Comparison of ENCODE assay signal across 15 mouse cellular contexts in the genomic region with DNA sequence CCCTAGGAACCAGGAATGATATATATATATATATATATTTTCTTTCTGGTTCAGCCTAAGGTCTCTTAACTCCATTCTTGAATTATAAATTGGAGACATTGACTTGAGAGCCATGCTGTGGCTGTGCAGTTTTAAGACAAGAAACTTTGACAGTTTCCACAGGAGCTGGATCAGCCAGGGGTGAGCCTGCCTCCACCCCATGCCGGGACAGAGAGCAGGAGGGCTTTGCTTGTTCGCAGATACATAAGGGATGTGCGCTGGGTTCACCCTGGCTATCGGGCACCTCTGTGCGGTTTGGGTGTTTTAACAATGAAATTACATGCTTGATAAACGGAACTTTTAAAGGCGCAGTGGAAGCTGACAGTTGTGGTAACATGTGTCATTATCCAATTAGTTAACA.
DNase-seq lines count a peak whose midpoint lies in the region; ATAC-seq and TF ChIP-seq lines count a peak whose summit lies in the region.
"Had no signal": no experiment of that assay in that cellular context is flagged by ENCODE, and none has a peak within 500 bp of the region (broad histone marks: within the 10 kb centered on the region; RNA-seq: fewer than 3 reads in every experiment).

No protein-coding gene starts in this region.

- no peaks in the 10 kb centered on the region for H3K9me3 ChIP-seq in lung, postnatal 0 days (ENCODE audit: low read length)
- H3K9me3 ChIP-seq in forebrain, embryonic 13.5 days (replicated peaks) = no peaks in the 10 kb centered on the region
- no peaks in the 10 kb centered on the region for H3K9me3 ChIP-seq in hindbrain, embryonic 15.5 days
- no peaks in the 10 kb centered on the region for H3K9me3 ChIP-seq in neural tube, embryonic 15.5 days (replicated peaks)
- H3K9me3 ChIP-seq: liver, embryonic 15.5 days had no signal

- TF ChIP-seq CTCF in lung, postnatal 0 days (IDR thresholded peaks at IDR 0.05) = no peak

- peaks cover 6% of the 10 kb centered on the region; the same call in 1 of the 2 replicates for H3K4me1 ChIP-seq in lung, postnatal 0 days (ENCODE audit: insufficient read depth, low read depth, low read length)
- peaks cover 48% of the 10 kb centered on the region for H3K4me1 ChIP-seq in forebrain, embryonic 13.5 days
- H3K4me1 ChIP-seq in hindbrain, embryonic 15.5 days (replicated peaks) = peaks cover 44% of the 10 kb centered on the region
- H3K4me1 ChIP-seq in neural tube, embryonic 15.5 days = peaks cover 40% of the 10 kb centered on the region
- H3K4me1 ChIP-seq: liver, embryonic 15.5 days had no signal

- DNase-seq in lung, postnatal 0 days (ENCODE audit: low spot score) = no peak
- no peak for DNase-seq in lung, postnatal 10 days
- no peak for DNase-seq in adrenal gland, adult (ENCODE audit: inconsistent age in 2 of 2, low spot score in 1 of 2)
- DNase-seq in left cerebral cortex, postnatal 36 days (ENCODE audit: low spot score in 2 of 2) = no peak
- DNase-seq: adrenal gland, postnatal 36 days; kidney, adult 18-20 months; kidney, postnatal 25 days; left cerebral cortex, postnatal 4 days; spleen, adult 18-20 months had no signal

- no peaks in the 10 kb centered on the region for H3K27me3 ChIP-seq in lung, postnatal 0 days (replicated peaks; ENCODE audit: insufficient read depth, low read length)
- no peaks in the 10 kb centered on the region; the same call in 1 of the 2 replicates for H3K27me3 ChIP-seq in forebrain, embryonic 13.5 days
- H3K27me3 ChIP-seq in hindbrain, embryonic 15.5 days = 0 out of 2 replicates have a peak, but pooled peaks cover 7% of the 10 kb centered on the region
- H3K27me3 ChIP-seq in neural tube, embryonic 15.5 days (replicated peaks) = 0 out of 2 replicates have a peak, but pooled peaks cover 17% of the 10 kb centered on the region
- H3K27me3 ChIP-seq: liver, embryonic 15.5 days had no signal

- H3K4me3 ChIP-seq in lung, postnatal 0 days (ENCODE audit: low read depth, low read length) = no peak overlapping the region
- H3K4me3 ChIP-seq in forebrain, embryonic 13.5 days = peak overlapping the region; percentile 29
- peak overlapping the region; percentile 10; the same call in 1 of the 2 replicates for H3K4me3 ChIP-seq in hindbrain, embryonic 15.5 days
- H3K4me3 ChIP-seq in neural tube, embryonic 15.5 days (replicated peaks) = no peak overlapping the region
- H3K4me3 ChIP-seq: erythroblast, embryonic 14.5 days; liver, embryonic 15.5 days; myocyte had no signal

- no peak for TF ChIP-seq EP300 in lung, postnatal 0 days (IDR thresholded peaks at IDR 0.05)

- WGBS in lung, postnatal 0 days = 67% methylated on average over 7 of the region's 7 CpGs
- 11% methylated on average over 7 of the region's 7 CpGs for WGBS in forebrain, embryonic 13.5 days
- 20% methylated on average over 7 of the region's 7 CpGs for WGBS in hindbrain, embryonic 15.5 days
- WGBS in neural tube, embryonic 15.5 days = 21% methylated on average over 7 of the region's 7 CpGs

- peak overlapping the region; percentile 38; the same call in 1 of the 2 replicates for H3K27ac ChIP-seq in lung, postnatal 0 days (ENCODE audit: low read length)
- peak overlapping the region; percentile 37; the same call in 1 of the 2 replicates for H3K27ac ChIP-seq in forebrain, embryonic 13.5 days
- H3K27ac ChIP-seq in hindbrain, embryonic 15.5 days (replicated peaks) = no peak overlapping the region
- no peak overlapping the region for H3K27ac ChIP-seq in neural tube, embryonic 15.5 days (replicated peaks)
- H3K27ac ChIP-seq: liver, embryonic 15.5 days had no signal

- H3K36me3 ChIP-seq in lung, postnatal 0 days (ENCODE audit: insufficient read depth, low read length) = no peaks in the 10 kb centered on the region
- H3K36me3 ChIP-seq in forebrain, embryonic 13.5 days (ENCODE audit: poor library complexity, severe bottlenecking) = no peaks in the 10 kb centered on the region
- H3K36me3 ChIP-seq in hindbrain, embryonic 15.5 days = no peaks in the 10 kb centered on the region
- no peaks in the 10 kb centered on the region for H3K36me3 ChIP-seq in neural tube, embryonic 15.5 days
- H3K36me3 ChIP-seq: liver, embryonic 15.5 days had no signal

- H3K9ac ChIP-seq in lung, postnatal 0 days (replicated peaks; ENCODE audit: low read depth) = no peak overlapping the region
- H3K9ac ChIP-seq in forebrain, embryonic 13.5 days = peak overlapping the region; percentile 37; the same call in 1 of the 2 replicates
- no peak overlapping the region for H3K9ac ChIP-seq in hindbrain, embryonic 15.5 days
- H3K9ac ChIP-seq in neural tube, embryonic 15.5 days (replicated peaks) = no peak overlapping the region
- H3K9ac ChIP-seq: liver, embryonic 15.5 days had no signal

- no peak for ATAC-seq in lung, postnatal 0 days
- no peak for ATAC-seq in forebrain, embryonic 13.5 days
- ATAC-seq in hindbrain, embryonic 15.5 days (ENCODE audit: low FRiP score, low read depth) = no peak
- no peak for ATAC-seq in neural tube, embryonic 15.5 days (ENCODE audit: low FRiP score)

- H3K4me2 ChIP-seq in lung, postnatal 0 days (replicated peaks; ENCODE audit: low read depth, low read length) = no peak overlapping the region
- peak overlapping the region; percentile 55 for H3K4me2 ChIP-seq in forebrain, embryonic 13.5 days
- H3K4me2 ChIP-seq in hindbrain, embryonic 15.5 days = peak overlapping the region; percentile 44; the same call in 1 of the 2 replicates
- peak overlapping the region; percentile 49 for H3K4me2 ChIP-seq in neural tube, embryonic 15.5 days
- H3K4me2 ChIP-seq: liver, embryonic 15.5 days had no signal

- intact Hi-C loops in left cerebral cortex, postnatal 36 days (cut with DNase I) = no loop called here

Comparison
In these comparisons a context has a peak if more than half of its experiments do, and no peak if none do; other contexts are left out.
1. H3K27ac ChIP-seq: peak in lung, postnatal 0 days (single experiment) and forebrain, embryonic 13.5 days (single experiment); none in hindbrain, embryonic 15.5 days (single experiment) and neural tube, embryonic 15.5 days (single experiment).
2. H3K4me3 ChIP-seq: peak in forebrain, embryonic 13.5 days (single experiment) and hindbrain, embryonic 15.5 days (single experiment); none in lung, postnatal 0 days (single experiment) and neural tube, embryonic 15.5 days (single experiment).